Mouse (Mus musculus): ENCODE measurements around the gene Creld2.

GRCm38 (mm10) chr15:88854969-88855830 is 35.8 kb downstream of the Creld2 start:
- no peak for TF ChIP-seq POLR2A (IDR thresholded peaks at IDR 0.05; ENCODE audit: borderline replicate concordance, extremely low read depth, insufficient read depth, insufficient read length, poor library complexity, severe bottlenecking)
- no peak for TF ChIP-seq CTCF (IDR thresholded peaks at IDR 0.05; ENCODE audit: borderline replicate concordance, extremely low read depth, insufficient read depth, insufficient read length)
